Mouse (Mus musculus) telencephalon, adult 2 months (tissue): ENCODE results near the gene Aox4.

ENCODE experiments used
- DNase-seq: peaks from one replicate; pipeline ENCODE4 v3.0.0-alpha.2; 2011; ENCODE audit warnings: low read depth, low spot score

Aox4 gene

GRCm38 (mm10) chr1:58301073-58301472, 90.9 kb downstream of the Aox4 start:
- DNase-seq: no peak

- no peak for DNase-seq
Observed at GRCm38 (mm10) chr1:58302015-58302414, 91.8 kb downstream of the Aox4 start.

GRCm38 (mm10) chr1:58303009-58303408, 92.8 kb downstream of the Aox4 start:
- DNase-seq: no peak

GRCm38 (mm10) chr1:58303726-58304125, 93.5 kb downstream of the Aox4 start:
- no peak for DNase-seq

- no peak for DNase-seq
Observed at GRCm38 (mm10) chr1:58304296-58304695, 94.1 kb downstream of the Aox4 start.

GRCm38 (mm10) chr1:58307181-58307580, 97.0 kb downstream of the Aox4 start:
- no peak for DNase-seq

- DNase-seq: no peak
Observed at GRCm38 (mm10) chr1:58308594-58308993, 98.4 kb downstream of the Aox4 start.

- DNase-seq: no peak
Observed at GRCm38 (mm10) chr1:58309853-58310252, 99.7 kb downstream of the Aox4 start.

- no peak for DNase-seq
Observed at GRCm38 (mm10) chr1:58311221-58311864, 101.1 kb downstream of the Aox4 start.

GRCm38 (mm10) chr1:58313173-58313572, 103.0 kb downstream of the Aox4 start:
- no peak for DNase-seq

GRCm38 (mm10) chr1:58315532-58315931, 105.3 kb downstream of the Aox4 start:
- DNase-seq: no peak
